Mouse (Mus musculus): ENCODE measurements around the gene Hivep1. TPM values are rescaled to one million over a fixed set of nuclear protein-coding genes. Genes with fewer than 3 reads are reported as not detected.
A peak's percentile ranks its signal among the peaks of the same experiment; 100 is the strongest.

Gene Hivep1
- total and polyA plus RNA-seq, 3 experiments: 5.6 to 31.0 (median 8.8) TPM

- no peak for TF ChIP-seq GATA2 (IDR thresholded peaks at IDR 0.05; ENCODE audit: borderline replicate concordance, low read depth, low read length)
- TF ChIP-seq TAL1 (conservative IDR thresholded peaks at IDR 0.05; ENCODE audit: low read depth, low read length): no peak
- TF ChIP-seq GATA1 (IDR thresholded peaks at IDR 0.05; ENCODE audit: borderline replicate concordance, low read length): no peak
- TF ChIP-seq CTCF (IDR thresholded peaks at IDR 0.05; ENCODE audit: low read depth, low read length): no peak
- H3K36me3 ChIP-seq (replicated peaks): peaks cover 32% of the 10 kb centered on the region
- peak overlapping the region; percentile 90; the same call in 1 of the 2 replicates for H3K4me3 ChIP-seq (ENCODE audit: low read depth, low read length)
- ATAC-seq (ENCODE audit: extremely low read depth, insufficient number of reproducible peaks, low FRiP score, poor library complexity, severe bottlenecking) (no peak), DNase-seq (ENCODE audit: low spot score) (no peak)
- H3K27me3 ChIP-seq (ENCODE audit: insufficient read depth, low read length): no peaks in the 10 kb centered on the region
- no peaks in the 10 kb centered on the region for H3K9me3 ChIP-seq (replicated peaks)
- H3K4me1 ChIP-seq (ENCODE audit: insufficient read depth, low read depth, low read length): peaks cover 43% of the 10 kb centered on the region
These were observed 1.8 kb downstream of the Hivep1 start for GRCm38 (mm10) chr13:42053656-42054055.

DNA sequence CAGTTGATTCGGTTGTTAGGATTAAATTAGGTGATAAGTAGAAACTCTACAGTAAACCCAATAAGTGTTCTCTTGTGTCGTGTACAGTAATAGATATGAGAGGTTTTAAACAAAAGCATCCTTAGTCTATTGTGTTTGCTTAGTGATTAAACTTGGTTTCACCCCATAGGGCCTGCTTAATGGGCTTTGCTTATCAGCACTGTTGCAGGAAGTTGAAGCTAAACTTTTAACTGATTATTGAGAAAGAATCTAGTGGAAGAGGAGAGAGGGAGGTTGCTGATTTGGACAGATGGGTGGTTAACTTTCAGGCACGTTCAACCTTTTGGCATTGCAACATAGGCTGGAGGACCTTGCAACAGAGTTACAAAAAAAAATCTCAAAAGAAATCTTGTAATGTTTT, 2.3 kb downstream of the Hivep1 start:
- Histone ChIP-seq H3K9me3 (replicated peaks) (no peaks in the 10 kb centered on the region), H3K36me3 (replicated peaks) (peaks cover 33% of the 10 kb centered on the region), H3K4me3 (ENCODE audit: low read depth, low read length) (no peak overlapping the region), H3K27me3 (ENCODE audit: insufficient read depth, low read length) (no peaks in the 10 kb centered on the region), H3K4me1 (ENCODE audit: insufficient read depth, low read depth, low read length) (peaks cover 41% of the 10 kb centered on the region)
- peak; percentile 57 for TF ChIP-seq TAL1 (conservative IDR thresholded peaks at IDR 0.05; ENCODE audit: low read depth, low read length)
- no peak for TF ChIP-seq POLR2AphosphoS5 (IDR thresholded peaks at IDR 0.05; ENCODE audit: insufficient replicate concordance, low read depth, low read length)
- TF ChIP-seq GATA1 (IDR thresholded peaks at IDR 0.05; ENCODE audit: borderline replicate concordance, low read length): no peak
- TF ChIP-seq CTCF (IDR thresholded peaks at IDR 0.05; ENCODE audit: low read depth, low read length): no peak
- TF ChIP-seq GATA2 (IDR thresholded peaks at IDR 0.05; ENCODE audit: borderline replicate concordance, low read depth, low read length): no peak
- peak; percentile 58 for ATAC-seq (ENCODE audit: extremely low read depth, insufficient number of reproducible peaks, low FRiP score, poor library complexity, severe bottlenecking)
- DNase-seq (ENCODE audit: low spot score): peak; percentile 20

- TF ChIP-seq TAL1 (conservative IDR thresholded peaks at IDR 0.05; ENCODE audit: low read depth, low read length): no peak; the same call in 1 of the 2 replicates
- no peak for TF ChIP-seq GATA2 (IDR thresholded peaks at IDR 0.05; ENCODE audit: borderline replicate concordance, low read depth, low read length)
- ATAC-seq (ENCODE audit: extremely low read depth, insufficient number of reproducible peaks, low FRiP score, poor library complexity, severe bottlenecking) (no peak), DNase-seq (ENCODE audit: low spot score) (no peak)
- peaks cover 58% of the 10 kb centered on the region for H3K36me3 ChIP-seq (replicated peaks)
- no peaks in the 10 kb centered on the region for H3K9me3 ChIP-seq (replicated peaks)
- no peaks in the 10 kb centered on the region for H3K27me3 ChIP-seq (ENCODE audit: insufficient read depth, low read length)
- H3K4me1 ChIP-seq (ENCODE audit: insufficient read depth, low read depth, low read length): peaks cover 45% of the 10 kb centered on the region
- no peak overlapping the region for H3K4me3 ChIP-seq (ENCODE audit: low read depth, low read length)
These were observed 5.0 kb downstream of the Hivep1 start for GRCm38 (mm10) chr13:42056712-42057332.

- peak; percentile 15 for DNase-seq (ENCODE audit: low spot score)
- Histone ChIP-seq H3K4me3 (ENCODE audit: low read depth, low read length) (no peak overlapping the region), H3K4me1 (ENCODE audit: insufficient read depth, low read depth, low read length) (peaks cover 22% of the 10 kb centered on the region), H3K27me3 (ENCODE audit: insufficient read depth, low read length) (no peaks in the 10 kb centered on the region), H3K36me3 (replicated peaks) (peaks cover 70% of the 10 kb centered on the region), H3K9me3 (replicated peaks) (no peaks in the 10 kb centered on the region)
- ATAC-seq (ENCODE audit: extremely low read depth, insufficient number of reproducible peaks, low FRiP score, poor library complexity, severe bottlenecking): no peak
- TF ChIP-seq TAL1 (conservative IDR thresholded peaks at IDR 0.05; ENCODE audit: low read depth, low read length): no peak
- TF ChIP-seq GATA1 (IDR thresholded peaks at IDR 0.05; ENCODE audit: borderline replicate concordance, low read length): no peak
- TF ChIP-seq GATA2 (IDR thresholded peaks at IDR 0.05; ENCODE audit: borderline replicate concordance, low read depth, low read length): no peak
- no peak for TF ChIP-seq POLR2AphosphoS5 (IDR thresholded peaks at IDR 0.05; ENCODE audit: insufficient replicate concordance, low read depth, low read length)
- TF ChIP-seq CTCF (IDR thresholded peaks at IDR 0.05; ENCODE audit: low read depth, low read length): no peak
These were observed 9.2 kb downstream of the Hivep1 start for GRCm38 (mm10) chr13:42060846-42061630.

GRCm38 (mm10) chr13:42064257-42064656, 12.4 kb downstream of the Hivep1 start:
- Histone ChIP-seq H3K4me1 (ENCODE audit: insufficient read depth, low read depth, low read length) (peaks cover 11% of the 10 kb centered on the region), H3K36me3 (replicated peaks) (peaks cover 80% of the 10 kb centered on the region), H3K9me3 (replicated peaks) (no peaks in the 10 kb centered on the region), H3K27me3 (ENCODE audit: insufficient read depth, low read length) (no peaks in the 10 kb centered on the region), H3K4me3 (ENCODE audit: low read depth, low read length) (no peak overlapping the region)
- no peak for DNase-seq (ENCODE audit: low spot score)
- no peak for ATAC-seq (ENCODE audit: extremely low read depth, insufficient number of reproducible peaks, low FRiP score, poor library complexity, severe bottlenecking)
- TF ChIP-seq CTCF (IDR thresholded peaks at IDR 0.05; ENCODE audit: low read depth, low read length) (no peak), GATA2 (IDR thresholded peaks at IDR 0.05; ENCODE audit: borderline replicate concordance, low read depth, low read length) (no peak), TAL1 (conservative IDR thresholded peaks at IDR 0.05; ENCODE audit: low read depth, low read length) (no peak), GATA1 (IDR thresholded peaks at IDR 0.05; ENCODE audit: borderline replicate concordance, low read length) (no peak), POLR2AphosphoS5 (IDR thresholded peaks at IDR 0.05; ENCODE audit: insufficient replicate concordance, low read depth, low read length) (no peak)

GRCm38 (mm10) chr13:42070236-42070635, 18.4 kb downstream of the Hivep1 start:
- H3K36me3 ChIP-seq (replicated peaks): peaks cover 77% of the 10 kb centered on the region
- H3K27me3 ChIP-seq (ENCODE audit: insufficient read depth, low read length): no peaks in the 10 kb centered on the region
- peaks cover 16% of the 10 kb centered on the region for H3K4me1 ChIP-seq (ENCODE audit: insufficient read depth, low read depth, low read length)
- no peak for ATAC-seq (ENCODE audit: extremely low read depth, insufficient number of reproducible peaks, low FRiP score, poor library complexity, severe bottlenecking)
- DNase-seq (ENCODE audit: low spot score): no peak
- H3K9me3 ChIP-seq (replicated peaks): no peaks in the 10 kb centered on the region
- H3K4me3 ChIP-seq (ENCODE audit: low read depth, low read length): no peak overlapping the region
- no peak for TF ChIP-seq GATA1 (IDR thresholded peaks at IDR 0.05; ENCODE audit: borderline replicate concordance, low read length)
- no peak for TF ChIP-seq POLR2AphosphoS5 (IDR thresholded peaks at IDR 0.05; ENCODE audit: insufficient replicate concordance, low read depth, low read length)

Data from G1E (cell line).